Mouse (Mus musculus): ENCODE results near the gene Zswim5.

Zswim5 gene

DNA sequence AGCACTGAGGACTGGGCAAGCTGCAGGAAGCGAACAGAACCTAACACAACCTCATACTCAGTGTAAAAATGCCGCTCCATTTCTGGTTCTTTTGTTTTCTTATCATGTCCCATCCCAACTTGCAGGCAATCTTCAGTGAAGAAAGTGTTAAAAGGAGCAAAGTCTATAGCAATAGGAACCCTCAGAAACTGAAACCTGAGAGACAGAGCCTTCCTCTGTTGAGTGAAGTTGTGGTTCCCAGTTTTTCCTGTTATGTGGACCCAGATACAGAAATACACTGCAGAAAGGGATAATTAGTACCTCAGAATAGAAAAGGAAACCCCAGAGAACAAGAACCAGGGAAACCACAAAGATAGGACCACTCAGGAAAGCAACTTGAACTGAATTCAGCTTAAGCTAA is 36.1 kb downstream of the Zswim5 start:
- DNase-seq (ENCODE audit: low read depth): peak; percentile 20

- DNase-seq (ENCODE audit: low read depth): no peak
Measured at GRCm38 (mm10) chr4:116928006-116928651, 51.0 kb downstream of the Zswim5 start.

GRCm38 (mm10) chr4:116939585-116939984 is 62.4 kb downstream of the Zswim5 start:
- DNase-seq (ENCODE audit: low read depth): no peak

DNA sequence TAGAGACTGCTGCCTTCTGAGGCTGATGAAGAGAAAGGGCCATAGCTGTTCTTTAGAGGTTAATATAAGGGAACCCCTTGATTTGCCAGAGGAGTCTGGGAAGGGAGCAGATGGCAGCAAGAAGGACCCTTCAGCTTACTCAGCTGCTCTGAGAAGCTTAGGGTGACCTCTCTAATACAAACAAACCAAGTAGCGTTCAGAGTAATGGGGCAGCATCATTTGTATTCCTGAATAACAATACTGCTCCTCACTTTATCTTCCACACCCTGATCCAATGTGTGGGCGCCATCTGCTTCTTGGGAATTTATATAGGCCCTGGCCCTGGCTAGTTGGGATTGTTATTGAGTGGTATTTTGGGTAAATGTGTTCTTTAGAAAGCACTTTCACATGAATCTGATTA is 65.5 kb downstream of the Zswim5 start:
- DNase-seq (ENCODE audit: low read depth): no peak

DNA sequence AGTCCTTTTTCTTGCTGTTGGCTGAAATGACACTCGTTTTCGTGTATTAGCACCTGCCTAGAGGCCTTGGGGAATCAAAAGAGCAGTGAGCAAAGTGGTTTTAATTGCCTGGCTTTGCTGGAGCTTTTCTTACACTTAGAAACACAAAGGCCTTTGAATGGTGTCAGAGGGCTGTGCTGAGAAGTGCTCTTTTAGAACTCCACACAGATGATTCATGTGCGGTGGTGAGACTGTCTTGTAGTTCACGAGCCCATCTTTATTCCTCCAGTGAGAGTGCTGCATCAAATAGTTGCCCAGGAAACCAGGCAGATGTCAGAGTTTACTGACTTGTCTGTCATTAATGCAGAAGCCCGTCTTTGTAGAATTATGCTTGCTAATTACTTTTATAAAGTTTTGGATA is 66.9 kb downstream of the Zswim5 start:
- DNase-seq (ENCODE audit: low read depth): no peak

GRCm38 (mm10) chr4:116951642-116952041 is 74.5 kb downstream of the Zswim5 start:
- peak; percentile 60 for DNase-seq (ENCODE audit: low read depth)

DNA sequence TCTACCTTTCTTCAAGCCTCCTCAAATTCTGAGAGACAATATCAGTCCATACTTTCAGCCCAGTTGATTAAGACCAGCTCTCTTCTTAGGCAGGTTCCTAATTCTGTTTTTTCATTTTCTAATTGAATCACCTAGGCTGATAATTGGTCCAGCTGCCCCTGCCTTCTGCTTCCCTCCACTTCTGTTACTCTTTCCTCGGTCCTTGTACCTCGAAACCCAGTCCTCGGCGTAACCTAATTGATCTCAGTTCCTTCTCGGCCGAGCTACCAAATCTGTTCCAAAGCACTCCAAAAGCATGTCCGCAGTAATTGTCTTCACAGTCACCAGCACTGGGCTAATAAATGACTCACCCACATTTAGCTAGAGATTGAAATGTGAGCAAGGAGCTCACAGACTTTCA is 77.8 kb downstream of the Zswim5 start:
- no peak for DNase-seq (ENCODE audit: low read depth)

GRCm38 (mm10) chr4:116976503-116976902 is 99.3 kb downstream of the Zswim5 start:
- peak; percentile 16 for DNase-seq (ENCODE audit: low read depth)

DNA sequence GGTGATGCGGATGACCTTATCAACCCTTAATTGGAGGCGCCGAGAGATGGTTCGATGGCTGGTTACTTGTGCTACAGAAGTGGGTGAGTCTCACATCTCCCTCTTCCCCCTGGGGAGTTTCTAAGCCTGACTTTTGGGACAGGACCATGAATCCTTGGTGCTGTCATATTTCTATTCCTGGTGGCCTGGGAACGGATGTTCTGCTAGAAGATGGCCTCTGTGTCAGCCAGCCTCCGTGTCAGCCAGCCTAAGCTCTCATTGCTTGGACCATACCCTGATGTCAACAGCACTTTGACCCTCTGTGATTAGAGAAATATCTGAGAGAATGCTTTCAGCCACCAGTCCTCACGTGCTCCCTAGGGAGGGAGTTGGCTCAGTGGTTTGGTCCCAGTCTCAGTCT is 108.5 kb downstream of the Zswim5 start:
- no peak for DNase-seq (ENCODE audit: low read depth)

- peak; percentile 95 for DNase-seq (ENCODE audit: low read depth)
Measured at GRCm38 (mm10) chr4:116986400-116987121, 109.4 kb downstream of the Zswim5 start.

DNA sequence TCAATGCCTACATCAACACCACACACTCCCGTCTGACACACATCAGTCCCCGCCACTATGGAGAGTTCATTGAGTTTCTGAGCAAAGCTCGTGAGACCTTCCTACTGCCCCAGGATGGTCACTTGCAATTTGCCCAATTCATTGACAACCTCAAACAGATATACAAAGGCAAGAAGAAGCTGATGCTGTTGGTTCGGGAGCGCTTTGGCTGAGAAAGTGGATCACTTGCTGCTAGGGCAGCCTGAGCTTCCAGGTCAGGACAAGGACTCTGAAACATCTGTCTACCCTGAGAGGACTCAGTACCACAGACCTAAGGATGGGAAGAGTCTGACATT is 109.9 kb downstream of the Zswim5 start:
- DNase-seq (ENCODE audit: low read depth): no peak

GRCm38 (mm10) chr4:116989731-116990130 is 112.6 kb downstream of the Zswim5 start:
- no peak for DNase-seq (ENCODE audit: low read depth)

DNA sequence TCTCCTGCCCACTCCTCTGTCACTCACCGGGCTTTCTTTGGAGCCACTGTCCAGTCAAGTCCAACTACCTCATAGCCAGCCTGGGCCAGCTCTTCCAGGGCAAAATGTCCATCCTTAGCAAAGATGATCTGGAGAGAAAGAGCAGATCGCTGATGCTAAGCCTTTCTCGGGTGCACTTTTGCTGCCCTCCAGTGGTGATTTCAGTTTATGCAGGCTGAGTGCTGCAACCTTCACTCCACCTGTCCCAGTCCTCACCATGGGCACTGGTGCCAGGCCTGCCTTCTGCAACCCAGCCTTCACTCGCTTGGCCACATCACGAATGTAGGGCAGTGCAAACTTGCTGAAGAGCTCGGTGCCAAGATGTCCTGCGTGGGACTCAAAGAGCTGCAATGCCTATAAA is 114.2 kb downstream of the Zswim5 start:
- DNase-seq (ENCODE audit: low read depth): peak; percentile 76

- peak; percentile 96 for DNase-seq (ENCODE audit: low read depth)
Measured at GRCm38 (mm10) chr4:116993672-116994621, 116.8 kb downstream of the Zswim5 start, which contains the start of gene Urod. TSS of gene Urod (minus strand) at chr4:116994413.

- peak; percentile 81 for DNase-seq (ENCODE audit: low read depth)
Measured at GRCm38 (mm10) chr4:116995131-116995797, 118.1 kb downstream of the Zswim5 start, which contains the start of gene Hectd3. TSS of gene Hectd3 (plus strand) at chr4:116995317.

GRCm38 (mm10) chr4:116995798-116996135 is 118.6 kb downstream of the Zswim5 start:
- DNase-seq (ENCODE audit: low read depth): peak; percentile 54

- DNase-seq (ENCODE audit: low read depth): no peak
Measured at GRCm38 (mm10) chr4:116999513-117000154, 122.5 kb downstream of the Zswim5 start.

DNA sequence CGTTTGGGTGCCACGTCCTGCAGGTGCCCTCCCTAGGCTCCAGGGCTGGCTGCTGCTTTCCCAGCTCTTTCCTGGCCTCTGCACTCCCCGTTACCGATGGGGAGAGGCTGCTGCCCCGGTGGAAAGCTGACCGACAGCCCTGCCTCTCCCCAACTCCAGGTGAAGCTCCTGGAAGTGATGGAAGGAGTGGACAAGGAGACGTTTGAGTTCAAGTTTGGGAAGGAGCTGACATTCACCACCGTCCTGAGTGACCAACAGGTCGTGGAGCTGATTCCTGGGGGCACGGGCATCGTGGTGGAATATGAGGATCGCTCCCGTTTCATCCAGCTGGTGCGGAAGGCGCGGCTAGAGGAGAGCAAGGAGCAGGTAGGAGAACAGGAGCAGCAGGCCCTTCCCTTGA is 124.8 kb downstream of the Zswim5 start:
- no peak for DNase-seq (ENCODE audit: low read depth)

GRCm38 (mm10) chr4:117002543-117003521 is 125.7 kb downstream of the Zswim5 start:
- DNase-seq (ENCODE audit: low read depth): peak; percentile 61

DNA sequence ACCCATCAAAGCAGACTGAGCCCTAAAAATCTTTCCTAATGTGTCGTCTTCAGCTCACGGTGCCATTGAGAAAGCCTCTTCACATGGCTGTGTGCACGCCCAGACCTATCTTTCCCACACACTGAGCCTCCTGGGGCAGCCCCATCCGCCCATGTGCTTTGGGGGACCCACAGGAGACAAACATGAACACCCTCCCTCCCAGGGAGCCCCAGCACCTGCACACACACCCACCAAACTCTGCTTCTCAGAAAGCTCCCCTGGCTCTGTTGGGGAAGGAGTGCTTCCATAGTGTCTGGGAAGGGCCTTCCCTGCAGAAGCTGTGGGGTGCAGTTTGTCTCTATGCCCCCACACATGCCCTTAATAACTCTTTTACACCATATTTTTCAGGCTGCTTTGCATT is 127.5 kb downstream of the Zswim5 start:
- no peak for DNase-seq (ENCODE audit: low read depth)

Measured in 416B (cell line).